Mouse (Mus musculus) heart, embryonic 10.5 days (tissue): ENCODE results near the gene Klhl25. TPM values are rescaled to one million over a fixed set of nuclear protein-coding genes. Genes with fewer than 3 reads are reported as not detected.
"Not testable (repeated sequence)": the region's sequence is repeated elsewhere in the genome, so short reads cannot be mapped to it uniquely, and the experiment has no call there.

Source experiments
- DNase-seq: peaks from one replicate; pipeline ENCODE4 v3.0.0-alpha.2; 2017; ENCODE audit warnings: low spot score
- H3K27ac ChIP-seq: fragments of 300-500 bp; sonication (generic); 2 replicates; pipeline ENCODE4 v1.5.1; 2016; ENCODE audit warnings: mild to moderate bottlenecking
- H3K27me3 ChIP-seq: fragments of 300-500 bp; sonication (generic); 2 replicates; pipeline ENCODE4 v1.6.1; 2016; ENCODE audit warnings: mild to moderate bottlenecking; ENCODE audit not compliant: poor library complexity, insufficient read depth, severe bottlenecking
- H3K36me3 ChIP-seq: fragments of 300-500 bp; sonication (generic); 2 replicates; pipeline ENCODE4 v1.6.1; 2016; ENCODE audit warnings: mild to moderate bottlenecking, moderate library complexity
- H3K4me1 ChIP-seq: fragments of 300-500 bp; sonication (generic); 2 replicates; pipeline ENCODE4 v1.6.1; 2016; ENCODE audit warnings: mild to moderate bottlenecking
- H3K4me3 ChIP-seq: fragments of 300-500 bp; sonication (generic); 2 replicates; pipeline ENCODE4 v1.5.1; 2016; ENCODE audit warnings: mild to moderate bottlenecking, moderate library complexity
- H3K9me3 ChIP-seq: fragments of 300-500 bp; sonication (generic); 2 replicates; pipeline ENCODE4 v1.6.1; 2016; ENCODE audit warnings: mild to moderate bottlenecking, moderate library complexity
- WGBS: fragments of 180-500 bp; shearing (Covaris S2); methylation state at CpG from one replicate; pipeline ENCODE4 v1.1.7; 2016; 5-methylcytosine and 5-hydroxymethylcytosine counted together
- polyA plus RNA-seq: library from polyadenylated mRNA; unstranded; fragments of >200 nt; fragmentation: Nextera tagmentation; extraction: Ambion mirVana; gene quantifications from 2 replicates; pipeline ENCODE4 v1.2.1, GENCODE M21; 2016

The Klhl25 gene
- polyA plus RNA-seq, 1 experiment from 2014 or later, result 15.0 TPM

DNA sequence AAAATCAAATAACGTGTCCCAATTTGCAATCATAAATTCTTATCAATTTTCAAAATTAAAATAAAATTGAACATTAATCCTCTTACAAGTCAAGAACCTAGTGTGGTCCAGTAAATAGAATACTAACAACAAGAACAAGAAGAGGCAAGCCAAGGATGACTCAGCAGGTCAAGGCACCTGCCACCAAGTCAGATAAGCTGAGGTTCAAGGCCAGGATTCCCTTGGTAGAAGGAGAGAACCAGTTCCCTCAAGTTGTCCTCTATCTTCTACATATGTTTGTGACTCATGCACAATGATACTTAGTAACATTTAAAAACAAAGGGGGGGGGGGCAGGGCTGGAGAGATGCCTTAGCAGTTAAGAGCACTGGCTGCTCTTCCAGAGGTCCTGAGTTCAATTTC is 20.8 kb upstream of the Klhl25 start:
- H3K27ac ChIP-seq, result peak overlapping the region; percentile 72; the same call in 1 of the 2 replicates

DNA sequence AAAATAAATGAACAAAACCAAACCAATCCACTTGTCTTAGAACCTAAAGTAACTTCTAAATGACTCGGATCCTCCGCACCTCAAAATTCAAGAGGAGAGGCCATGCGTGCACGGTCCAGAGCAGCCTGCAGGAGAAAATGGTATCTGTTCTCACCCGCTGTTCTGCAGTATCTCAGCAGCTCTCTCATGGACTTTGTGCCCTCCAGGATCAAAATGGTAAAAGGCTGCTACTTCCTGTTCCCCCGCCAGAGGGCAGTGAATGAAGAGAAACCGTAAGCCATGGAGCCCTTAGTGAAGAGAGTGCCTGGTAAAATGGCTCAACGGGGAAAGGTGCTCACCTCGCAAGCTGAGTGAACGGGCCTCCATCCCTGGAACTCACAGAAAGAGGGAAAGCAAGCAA is 20.3 kb upstream of the Klhl25 start:
- no peak overlapping the region for H3K4me3 ChIP-seq
- no peaks in the 10 kb centered on the region for H3K36me3 ChIP-seq
- DNase-seq, result peak; percentile 86
- H3K27ac ChIP-seq, result peak overlapping the region; percentile 33; the same call in 1 of the 2 replicates
- H3K4me1 ChIP-seq, result peaks cover 16% of the 10 kb centered on the region
- 25% methylated on average over 10 of the region's 10 CpGs for WGBS
- H3K27me3 ChIP-seq, result no peaks in the 10 kb centered on the region
- H3K9me3 ChIP-seq, result no peaks in the 10 kb centered on the region

More for the DNA sequence above, 20.8 kb upstream of the Klhl25 start:
- no peak overlapping the region for H3K4me3 ChIP-seq
- WGBS, result 70% methylated on average over 1 of the region's 1 CpGs
- no peaks in the 10 kb centered on the region for H3K36me3 ChIP-seq
- no peaks in the 10 kb centered on the region for H3K27me3 ChIP-seq
- peaks cover 16% of the 10 kb centered on the region for H3K4me1 ChIP-seq
- H3K9me3 ChIP-seq, result no peaks in the 10 kb centered on the region
- DNase-seq, result no peak

DNA sequence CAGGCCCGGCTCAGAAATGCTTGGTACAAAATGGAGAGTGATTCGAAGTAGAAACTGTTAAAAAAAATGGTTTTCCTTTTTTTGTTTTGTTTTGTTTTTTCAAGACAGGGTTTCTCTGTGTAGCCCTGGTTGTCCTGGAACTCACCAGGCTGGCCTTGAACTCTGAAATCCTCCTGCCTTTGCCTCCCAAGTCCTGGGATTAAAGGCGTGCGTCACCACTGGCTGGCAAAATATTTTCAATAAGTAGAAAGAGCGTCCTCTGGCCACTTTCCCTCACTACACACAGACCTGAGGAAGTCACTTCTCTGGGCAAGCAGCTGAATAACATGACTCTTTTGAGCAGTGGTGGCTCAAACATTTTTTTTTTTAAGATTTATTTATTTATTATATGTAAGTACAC is 19.6 kb upstream of the Klhl25 start:
- peaks cover 16% of the 10 kb centered on the region for H3K4me1 ChIP-seq
- H3K27ac ChIP-seq, result no peak overlapping the region
- no peak overlapping the region for H3K4me3 ChIP-seq
- DNase-seq, result no peak
- H3K9me3 ChIP-seq, result no peaks in the 10 kb centered on the region
- no peaks in the 10 kb centered on the region for H3K36me3 ChIP-seq
- no peaks in the 10 kb centered on the region for H3K27me3 ChIP-seq
- WGBS, result 84% methylated on average over 5 of the region's 5 CpGs

DNA sequence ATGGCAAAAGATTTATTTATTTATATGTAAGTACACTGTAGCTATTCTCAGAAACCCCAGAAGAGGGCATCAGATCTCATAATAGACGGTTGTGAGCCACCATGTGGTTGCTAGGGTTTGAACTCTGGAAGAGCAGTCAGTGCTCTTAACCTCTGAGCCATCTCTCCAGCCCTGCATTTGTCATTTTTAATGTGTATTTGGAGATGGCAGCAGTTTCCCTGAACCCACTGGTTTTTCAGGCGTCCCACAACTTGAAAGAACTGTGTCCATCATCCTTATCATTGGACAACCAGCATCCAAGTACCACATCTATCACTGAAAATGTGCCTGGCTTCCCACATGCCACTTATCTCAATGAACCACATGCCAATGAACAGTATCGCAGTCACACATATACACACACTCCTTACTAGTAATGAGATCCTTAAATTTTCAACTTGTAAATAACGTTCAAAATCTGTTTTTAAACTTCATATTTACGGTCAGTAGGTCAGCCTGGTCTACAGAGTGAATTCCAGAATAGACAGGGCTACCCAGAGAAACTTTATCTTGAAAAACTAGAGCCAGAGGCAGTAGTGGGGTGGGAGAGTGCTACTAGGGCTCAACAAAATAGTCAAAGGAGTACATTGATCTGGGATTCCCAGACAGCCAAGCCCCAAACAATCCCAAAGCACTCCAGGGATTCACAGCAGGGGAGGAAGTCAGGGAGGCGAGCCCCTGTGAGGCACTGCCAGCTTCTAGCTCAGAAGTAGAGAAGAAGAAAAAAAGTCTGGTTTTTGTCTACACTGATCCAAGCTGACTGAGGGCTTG is 17.7 kb upstream of the Klhl25 start:
- H3K27ac ChIP-seq, result no peak overlapping the region
- no peaks in the 10 kb centered on the region for H3K27me3 ChIP-seq
- no peaks in the 10 kb centered on the region for H3K36me3 ChIP-seq
- no peak for DNase-seq
- no peaks in the 10 kb centered on the region for H3K9me3 ChIP-seq
- H3K4me3 ChIP-seq, result no peak overlapping the region
- WGBS, result 68% methylated on average over 6 of the region's 6 CpGs
- H3K4me1 ChIP-seq, result peaks cover 16% of the 10 kb centered on the region

DNA sequence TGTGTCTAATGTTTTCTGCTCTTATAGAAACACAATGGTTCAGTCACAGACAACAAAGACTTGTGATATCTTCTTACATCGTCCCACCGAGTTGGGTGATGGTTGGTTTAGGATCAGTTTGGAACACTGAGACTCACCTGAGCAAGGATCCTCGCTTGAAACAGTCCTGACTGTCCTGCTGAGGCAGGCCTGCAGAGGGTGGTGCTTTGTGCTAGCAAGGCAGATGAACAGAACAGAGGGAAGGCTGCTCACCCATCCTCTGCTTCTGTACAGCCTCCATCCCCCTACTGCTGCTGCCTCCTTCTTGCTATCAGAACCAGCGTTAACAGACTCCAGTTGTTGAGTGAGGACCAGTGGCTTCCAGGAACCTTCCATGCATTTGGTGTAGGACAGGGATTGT is 14.2 kb upstream of the Klhl25 start:
- not testable (repeated sequence) for DNase-seq, H3K36me3 ChIP-seq, H3K9me3 ChIP-seq, H3K4me3 ChIP-seq, H3K27me3 ChIP-seq, H3K27ac ChIP-seq, H3K4me1 ChIP-seq
- WGBS, result 74% methylated on average over 3 of the region's 4 CpGs

DNA sequence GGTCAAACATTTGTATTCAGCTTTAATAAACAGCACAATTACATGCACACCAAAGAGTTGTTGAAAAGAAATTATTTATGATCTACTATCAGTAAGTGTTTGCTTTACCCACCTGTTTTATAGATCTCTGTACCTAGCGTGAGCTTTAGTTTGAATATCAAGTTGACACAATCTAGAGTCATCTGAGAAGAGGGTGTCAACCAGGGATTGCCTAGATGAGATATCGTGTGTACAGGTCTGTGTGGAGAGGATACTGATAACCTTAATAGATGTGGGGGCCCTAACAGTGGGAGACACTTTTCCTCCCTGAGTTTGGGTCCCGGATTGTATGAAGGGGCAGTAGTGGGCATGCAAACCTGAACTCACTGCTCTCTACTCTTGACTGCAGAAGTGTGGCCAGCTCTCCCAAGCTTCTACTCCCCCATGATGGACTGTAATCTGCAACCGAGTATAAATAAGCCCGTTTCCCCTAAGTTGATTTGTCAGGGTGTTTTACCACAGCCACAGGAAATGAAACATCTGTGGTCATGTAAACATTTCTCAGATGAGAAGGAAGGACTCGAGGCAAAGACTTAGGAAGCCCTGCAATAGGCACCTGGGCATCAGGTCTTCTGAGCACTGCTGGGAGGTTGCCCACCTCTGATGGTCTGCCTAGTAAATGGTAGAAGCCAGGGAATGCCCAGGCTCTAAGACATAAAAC is 13.0 kb upstream of the Klhl25 start:
- H3K27ac ChIP-seq, H3K27me3 ChIP-seq, H3K36me3 ChIP-seq, H3K4me1 ChIP-seq, DNase-seq, H3K9me3 ChIP-seq, H3K4me3 ChIP-seq: not testable (repeated sequence)
- 66% methylated on average over 3 of the region's 6 CpGs for WGBS

DNA sequence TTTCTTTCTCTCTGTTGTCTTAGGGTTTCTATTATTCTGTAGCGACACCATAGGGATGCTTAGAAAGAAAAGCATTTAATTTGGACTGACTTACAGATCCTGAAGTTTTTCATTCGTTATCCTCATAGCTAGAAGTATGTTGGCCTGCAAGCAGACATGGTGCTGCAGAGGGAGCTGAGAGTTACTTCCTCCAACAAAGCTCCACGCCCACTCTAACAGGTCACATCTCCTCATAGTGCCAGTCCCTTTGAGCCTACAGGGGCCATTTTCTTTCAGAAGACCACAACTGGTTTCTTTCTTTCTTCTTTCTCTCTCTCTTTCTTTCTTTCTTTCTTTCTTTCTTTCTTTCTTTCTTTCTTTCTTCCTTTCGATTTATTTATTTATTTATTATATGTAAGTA is 8.0 kb upstream of the Klhl25 start:
- no peak overlapping the region for H3K27ac ChIP-seq
- H3K4me1 ChIP-seq, result no peaks in the 10 kb centered on the region
- no peaks in the 10 kb centered on the region for H3K36me3 ChIP-seq
- no peak for DNase-seq
- no peaks in the 10 kb centered on the region for H3K9me3 ChIP-seq
- no peaks in the 10 kb centered on the region for H3K27me3 ChIP-seq
- no peak overlapping the region for H3K4me3 ChIP-seq
- WGBS, result 76% methylated on average over 4 of the region's 4 CpGs

DNA sequence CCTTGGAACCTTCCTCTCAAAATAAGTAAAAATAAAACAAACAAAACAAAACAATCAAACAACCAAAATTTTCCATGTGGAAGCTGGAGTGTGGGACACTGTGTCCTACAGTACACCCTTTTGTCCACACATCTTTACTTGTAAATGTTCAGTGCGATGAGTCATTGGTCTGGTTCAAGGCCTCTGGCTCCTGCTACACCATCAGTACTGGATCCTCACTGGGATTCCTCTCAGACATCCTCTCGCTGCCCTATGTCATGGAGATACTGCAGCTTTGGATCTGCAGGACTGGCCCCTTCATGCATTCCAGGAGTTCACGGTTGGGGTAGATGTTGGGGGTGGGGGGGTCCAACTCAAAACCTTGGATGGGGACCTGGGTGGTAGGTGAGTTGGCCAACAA is 5.8 kb upstream of the Klhl25 start:
- Histone ChIP-seq H3K27ac (no peak overlapping the region), H3K9me3 (no peaks in the 10 kb centered on the region), H3K36me3 (no peaks in the 10 kb centered on the region), H3K4me3 (no peak overlapping the region), H3K27me3 (no peaks in the 10 kb centered on the region), H3K4me1 (no peaks in the 10 kb centered on the region)
- DNase-seq, result no peak
- WGBS, result 77% methylated on average over 3 of the region's 3 CpGs

DNA sequence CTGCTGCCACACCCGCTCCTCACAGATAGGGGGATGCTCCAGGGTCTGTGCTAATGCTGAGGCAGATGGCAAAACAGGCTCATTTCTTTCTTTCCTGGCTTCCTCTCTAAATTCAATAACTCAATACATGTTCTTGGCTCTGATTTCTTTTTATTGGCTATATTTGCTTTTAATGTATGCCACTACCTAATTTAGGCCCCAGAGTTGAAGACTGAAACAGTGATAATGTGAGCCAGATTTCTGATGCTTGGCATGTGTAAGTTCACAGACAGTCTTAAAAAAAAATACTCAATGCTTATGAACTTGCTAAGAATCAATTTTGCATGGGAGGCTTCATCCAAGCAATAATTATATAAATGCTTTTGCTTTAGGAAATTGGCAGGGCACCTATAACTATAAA is 2.2 kb upstream of the Klhl25 start:
- Histone ChIP-seq H3K27ac (no peak overlapping the region), H3K4me1 (peaks cover 13% of the 10 kb centered on the region), H3K9me3 (no peaks in the 10 kb centered on the region), H3K27me3 (no peaks in the 10 kb centered on the region), H3K4me3 (no peak overlapping the region), H3K36me3 (no peaks in the 10 kb centered on the region)
- 93% methylated on average over 1 of the region's 1 CpGs for WGBS
- DNase-seq, result no peak

DNA sequence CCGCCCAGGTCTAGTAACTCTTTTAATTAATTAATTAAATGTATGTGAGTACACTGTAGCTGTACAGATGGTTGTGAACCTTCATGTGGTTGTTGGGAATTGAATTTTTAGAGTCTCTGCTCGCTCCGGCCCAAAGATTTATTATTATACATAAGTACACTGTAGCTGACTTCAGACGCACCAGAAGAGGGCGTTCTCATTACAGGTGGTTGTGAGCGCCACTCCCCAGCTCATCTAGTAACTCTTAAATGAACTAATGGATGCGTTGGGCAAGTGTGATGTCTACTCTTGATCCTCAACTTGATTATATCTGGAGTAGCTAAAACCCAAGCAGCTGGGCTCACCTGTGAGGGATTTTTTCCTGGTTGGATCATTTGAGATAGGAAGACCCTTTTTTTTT is 1.2 kb upstream of the Klhl25 start:
- 48% methylated on average over 7 of the region's 7 CpGs for WGBS
- Histone ChIP-seq H3K4me1 (peaks cover 16% of the 10 kb centered on the region), H3K4me3 (no peak overlapping the region), H3K27me3 (no peaks in the 10 kb centered on the region), H3K27ac (no peak overlapping the region), H3K36me3 (peaks cover 7% of the 10 kb centered on the region; the same call in 1 of the 2 replicates), H3K9me3 (no peaks in the 10 kb centered on the region)
- DNase-seq, result no peak

DNA sequence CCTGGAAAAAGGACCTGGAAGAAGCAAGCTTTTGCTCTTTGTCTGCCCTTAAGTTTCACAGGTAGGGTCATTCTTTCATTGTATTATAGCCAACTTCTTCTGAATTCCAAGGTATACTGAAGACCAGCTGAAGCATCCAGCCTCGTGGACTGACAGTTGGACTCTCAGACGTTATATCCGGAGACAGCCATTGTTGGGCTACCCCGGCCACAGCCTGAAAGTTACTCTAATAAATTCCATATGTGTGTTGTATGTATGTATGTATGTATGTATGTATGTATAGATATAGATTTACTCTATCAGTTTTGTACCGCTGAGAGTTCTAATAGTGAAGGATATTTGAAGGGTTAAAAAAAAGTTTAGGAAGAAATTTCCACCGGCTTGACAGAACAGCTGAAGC is 621 bp upstream of the Klhl25 start:
- H3K27ac ChIP-seq, result peak overlapping the region; percentile 94
- H3K36me3 ChIP-seq, result peaks cover 13% of the 10 kb centered on the region; the same call in 1 of the 2 replicates
- H3K4me3 ChIP-seq, result peak overlapping the region; percentile 87
- peaks cover 22% of the 10 kb centered on the region for H3K4me1 ChIP-seq
- H3K27me3 ChIP-seq, result no peaks in the 10 kb centered on the region
- no peaks in the 10 kb centered on the region for H3K9me3 ChIP-seq
- WGBS, result 9% methylated on average over 6 of the region's 6 CpGs
- DNase-seq, result no peak

DNA sequence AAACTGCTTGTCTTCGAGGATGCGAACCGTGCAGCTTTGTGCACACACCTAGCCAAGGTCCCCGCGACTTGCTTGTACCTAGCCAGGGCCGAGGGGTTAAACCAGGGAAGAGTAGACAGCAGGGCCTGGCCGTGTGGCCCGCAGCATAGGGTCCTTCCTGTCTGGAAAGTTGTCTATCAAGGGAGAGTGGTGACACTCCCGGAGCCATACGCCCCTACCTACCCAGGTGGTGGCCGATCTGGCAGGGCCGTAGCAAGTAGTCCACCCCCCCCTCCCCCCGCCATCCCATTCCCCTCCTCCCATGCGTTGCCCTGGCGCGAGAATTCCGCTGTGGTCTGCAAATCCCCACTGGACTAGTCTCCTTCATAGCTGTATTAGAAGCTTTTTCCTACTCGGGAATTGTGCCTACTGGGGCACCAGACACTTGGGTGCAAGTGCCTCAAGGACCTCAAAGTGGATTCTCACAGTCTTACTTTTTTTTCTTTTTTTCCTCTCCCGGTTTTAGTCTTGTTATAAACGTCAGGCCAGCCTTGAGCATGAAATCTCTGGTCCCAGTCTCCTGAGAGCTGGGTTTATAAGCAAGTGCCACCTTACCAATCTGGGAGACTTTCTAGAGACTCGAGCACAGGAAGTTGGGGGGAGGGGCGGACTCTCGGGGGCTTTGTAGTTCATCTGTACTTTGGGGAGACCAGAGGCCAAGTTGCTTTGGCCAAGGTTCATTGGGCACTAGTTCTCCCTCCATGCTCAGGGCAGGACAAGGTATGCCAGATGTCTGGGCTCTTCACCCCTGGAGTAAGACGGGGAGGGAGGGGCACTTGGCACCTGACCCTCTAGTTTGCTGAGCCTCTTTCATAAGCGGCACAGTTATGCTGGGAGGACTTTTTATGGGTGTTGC is 913 bp downstream of the Klhl25 start:
- Histone ChIP-seq H3K4me3 (peak overlapping the region; percentile 87), H3K27ac (peak overlapping the region; percentile 94), H3K9me3 (no peaks in the 10 kb centered on the region), H3K4me1 (peaks cover 31% of the 10 kb centered on the region), H3K36me3 (peaks cover 16% of the 10 kb centered on the region; the same call in 1 of the 2 replicates), H3K27me3 (no peaks in the 10 kb centered on the region)
- WGBS, result 2% methylated on average over 25 of the region's 25 CpGs
- no peak for DNase-seq

DNA sequence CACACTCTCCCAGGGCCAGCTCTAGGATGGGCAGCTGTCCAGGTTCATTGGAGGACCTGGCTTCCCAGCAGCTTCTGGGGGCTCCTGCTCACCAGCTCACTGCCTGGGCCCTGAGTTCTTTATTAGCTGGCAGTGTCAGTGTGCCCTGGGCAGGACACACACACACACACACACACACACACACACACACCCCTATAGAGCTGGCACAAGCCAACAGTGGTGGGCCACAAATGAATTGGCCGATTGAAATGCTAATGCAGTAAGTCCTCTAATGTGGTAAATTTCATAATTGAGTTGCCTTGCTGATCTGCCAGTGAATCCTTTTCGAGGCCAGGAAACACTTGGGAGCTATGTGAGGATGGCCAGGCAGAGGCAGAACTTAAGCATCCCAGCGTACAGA is 2.3 kb downstream of the Klhl25 start:
- H3K9me3 ChIP-seq, H3K27me3 ChIP-seq, DNase-seq, H3K4me3 ChIP-seq, H3K27ac ChIP-seq: not testable (repeated sequence)
- peaks cover 16% of the 10 kb centered on the region; the same call in 1 of the 2 replicates for H3K36me3 ChIP-seq
- WGBS, result 86% methylated on average over 1 of the region's 3 CpGs
- H3K4me1 ChIP-seq, result peaks cover 45% of the 10 kb centered on the region
